Mouse (Mus musculus) embryonic facial prominence, embryonic 13.5 days (tissue): Measurements from ENCODE around the gene Npw. TPM values are rescaled to one million over a fixed set of nuclear protein-coding genes. Genes with fewer than 3 reads are reported as not detected.

Source experiments
- ATAC-seq: fragments of 200-750 bp; cut with Nextera tagmentation; 2 replicates; pipeline ENCODE4 v1.8.0; 2017; ENCODE audit warnings: low read depth; ENCODE audit not compliant: insufficient number of reproducible peaks, insufficient read depth, low FRiP score, low TSS enrichment
- H3K27ac ChIP-seq: fragments of 300-500 bp; sonication (generic); 2 replicates; pipeline ENCODE4 v1.5.1; 2015; ENCODE audit warnings: moderate library complexity, mild to moderate bottlenecking, inconsistent platforms
- H3K27me3 ChIP-seq: fragments of 300-500 bp; sonication (generic); 2 replicates; pipeline ENCODE4 v1.6.1; 2015; ENCODE audit warnings: mild to moderate bottlenecking, inconsistent platforms
- H3K36me3 ChIP-seq: fragments of 300-500 bp; sonication (generic); 2 replicates; pipeline ENCODE4 v1.6.1; 2015; ENCODE audit warnings: mild to moderate bottlenecking, inconsistent platforms
- H3K4me1 ChIP-seq: fragments of 300-500 bp; sonication (generic); 2 replicates; pipeline ENCODE4 v1.6.1; 2015; ENCODE audit warnings: inconsistent platforms
- H3K4me2 ChIP-seq: fragments of 300-500 bp; sonication (generic); 2 replicates; pipeline ENCODE4 v1.6.1; 2015; ENCODE audit warnings: moderate library complexity, mild to moderate bottlenecking, inconsistent platforms
- H3K4me3 ChIP-seq: fragments of 300-500 bp; sonication (generic); 2 replicates; pipeline ENCODE4 v1.5.1; 2015; ENCODE audit warnings: mild to moderate bottlenecking, inconsistent platforms
- H3K9ac ChIP-seq: fragments of 300-500 bp; sonication (generic); 2 replicates; pipeline ENCODE4 v1.6.1; 2015; ENCODE audit warnings: mild to moderate bottlenecking, inconsistent platforms
- H3K9me3 ChIP-seq: fragments of 300-500 bp; sonication (generic); 2 replicates; pipeline ENCODE4 v1.6.1; 2016; ENCODE audit warnings: inconsistent platforms
- WGBS: fragments of 180-500 bp; shearing (Covaris S2); methylation state at CpG from one replicate; pipeline ENCODE4 v1.1.7; 2015; ENCODE audit warnings: mixed read lengths; 5-methylcytosine and 5-hydroxymethylcytosine counted together
- polyA plus RNA-seq: library from polyadenylated mRNA; unstranded; fragments of >200 nt; fragmentation: Nextera tagmentation; extraction: Ambion mirVana; gene quantifications from 2 replicates; pipeline ENCODE4 v1.2.1, GENCODE M21; 2015

Gene Npw
- polyA plus RNA-seq, 1 experiment from 2014 or later: 1.2 TPM

DNA sequence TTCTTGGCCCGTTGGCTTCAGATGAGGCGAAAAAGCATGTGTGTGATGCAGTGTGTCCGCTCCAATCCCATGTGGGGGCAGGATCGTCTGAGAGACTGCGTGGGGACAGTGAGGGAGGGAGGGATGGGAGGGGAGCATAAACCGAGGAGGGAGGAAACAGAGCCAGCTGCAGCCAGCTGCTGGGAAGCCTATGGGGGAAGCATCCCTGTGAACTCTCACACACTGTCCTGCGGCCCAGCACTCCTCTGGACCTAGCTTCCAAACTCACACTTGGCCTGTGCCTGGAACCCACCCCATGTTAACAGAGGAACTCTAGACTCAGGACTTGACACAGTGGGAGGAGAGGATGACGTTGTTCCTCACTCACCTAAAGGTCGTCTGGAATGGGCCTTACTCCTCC lies 19.4 kb downstream of the Npw start:
- peaks cover 50% of the 10 kb centered on the region for H3K36me3 ChIP-seq
- WGBS: 41% methylated on average over 9 of the region's 9 CpGs
- 0 out of 2 replicates have a peak overlapping the region, but pooled peaks have one; percentile 37 for H3K4me2 ChIP-seq
- H3K9ac ChIP-seq: 0 out of 2 replicates have a peak overlapping the region, but pooled peaks have one; percentile 65
- peaks cover 32% of the 10 kb centered on the region for H3K4me1 ChIP-seq
- ATAC-seq: no peak
- H3K4me3 ChIP-seq: no peak overlapping the region
- H3K27me3 ChIP-seq: no peaks in the 10 kb centered on the region
- peak overlapping the region; percentile 95 for H3K27ac ChIP-seq
- no peaks in the 10 kb centered on the region for H3K9me3 ChIP-seq

GRCm38 (mm10) chr17:24638214-24638613 lies 20.0 kb downstream of the Npw start:
- Histone ChIP-seq H3K36me3 (peaks cover 50% of the 10 kb centered on the region), H3K9me3 (no peaks in the 10 kb centered on the region), H3K9ac (no peak overlapping the region), H3K4me2 (no peak overlapping the region), H3K27me3 (no peaks in the 10 kb centered on the region), H3K27ac (peak overlapping the region; percentile 95), H3K4me1 (peaks cover 33% of the 10 kb centered on the region), H3K4me3 (no peak overlapping the region)
- 90% methylated on average over 4 of the region's 4 CpGs for WGBS
- ATAC-seq: no peak

DNA sequence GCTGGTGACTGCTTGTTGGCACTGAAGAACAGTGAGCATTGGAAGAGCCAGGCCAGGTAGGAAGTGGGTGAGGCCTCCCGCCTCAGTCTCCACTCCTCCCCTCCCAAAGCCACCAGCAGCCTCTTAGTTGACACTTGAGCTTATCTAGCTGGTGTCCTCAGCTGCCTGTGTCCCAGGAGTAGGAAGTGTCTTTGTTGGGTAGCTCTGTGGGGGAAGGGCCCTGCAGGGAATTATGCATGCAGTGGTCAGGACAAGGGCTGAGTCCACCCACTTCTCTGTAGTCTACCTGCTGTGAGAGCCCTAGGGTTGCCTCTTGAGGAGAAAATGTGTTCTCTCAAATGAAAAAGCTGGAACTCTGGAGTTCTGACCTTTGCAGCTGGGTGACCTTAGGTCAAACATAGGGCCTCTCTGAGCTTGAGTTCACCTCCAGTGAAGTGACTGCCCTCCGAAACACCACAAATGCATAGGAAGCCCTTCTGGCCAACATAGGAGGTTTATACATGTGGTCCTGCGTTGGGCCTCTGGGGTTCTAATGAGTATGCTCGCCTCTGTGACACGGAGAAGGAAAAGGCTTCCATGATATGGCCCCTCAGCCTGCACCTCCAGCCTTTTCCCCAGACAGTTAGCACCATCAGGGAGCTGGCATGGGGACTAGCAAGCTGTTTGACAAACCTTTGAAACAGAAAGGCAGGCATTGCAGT lies 21.3 kb downstream of the Npw start:
- Histone ChIP-seq H3K36me3 (peaks cover 39% of the 10 kb centered on the region), H3K9ac (0 out of 2 replicates have a peak overlapping the region, but pooled peaks have one; percentile 11)

DNA sequence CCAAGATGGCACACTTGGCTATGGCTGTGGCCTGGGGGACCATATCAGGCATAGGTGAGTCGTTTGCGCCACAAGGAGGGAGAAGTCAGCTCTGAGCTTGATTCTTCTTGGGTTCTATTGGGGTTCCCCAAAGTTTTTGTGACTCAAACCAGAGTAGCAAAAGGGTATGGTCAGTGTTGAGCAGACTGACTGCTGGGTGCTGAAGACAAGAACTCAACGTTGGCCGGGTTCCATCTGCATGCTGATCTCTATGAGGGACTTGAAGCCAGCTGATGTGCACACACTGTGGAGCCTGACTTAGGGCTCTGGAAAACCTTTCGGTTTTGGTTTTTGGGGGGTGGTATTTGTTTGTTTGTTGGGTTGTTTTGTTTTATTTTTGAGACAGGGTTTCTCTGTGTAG lies 22.6 kb downstream of the Npw start:
- Histone ChIP-seq H3K36me3 (peaks cover 33% of the 10 kb centered on the region), H3K27me3 (no peaks in the 10 kb centered on the region), H3K4me2 (no peak overlapping the region), H3K4me1 (peaks cover 44% of the 10 kb centered on the region), H3K4me3 (no peak overlapping the region), H3K9ac (no peak overlapping the region), H3K27ac (no peak overlapping the region), H3K9me3 (no peaks in the 10 kb centered on the region)
- ATAC-seq: no peak
- 92% methylated on average over 5 of the region's 5 CpGs for WGBS

More for the DNA sequence above, 21.3 kb downstream of the Npw start:
- H3K9me3 ChIP-seq: no peaks in the 10 kb centered on the region
- WGBS: 67% methylated on average over 5 of the region's 5 CpGs
- no peak overlapping the region for H3K4me2 ChIP-seq
- peaks cover 40% of the 10 kb centered on the region for H3K4me1 ChIP-seq
- no peaks in the 10 kb centered on the region for H3K27me3 ChIP-seq
- no peak for ATAC-seq
- H3K4me3 ChIP-seq: no peak overlapping the region
- no peak overlapping the region for H3K27ac ChIP-seq

DNA sequence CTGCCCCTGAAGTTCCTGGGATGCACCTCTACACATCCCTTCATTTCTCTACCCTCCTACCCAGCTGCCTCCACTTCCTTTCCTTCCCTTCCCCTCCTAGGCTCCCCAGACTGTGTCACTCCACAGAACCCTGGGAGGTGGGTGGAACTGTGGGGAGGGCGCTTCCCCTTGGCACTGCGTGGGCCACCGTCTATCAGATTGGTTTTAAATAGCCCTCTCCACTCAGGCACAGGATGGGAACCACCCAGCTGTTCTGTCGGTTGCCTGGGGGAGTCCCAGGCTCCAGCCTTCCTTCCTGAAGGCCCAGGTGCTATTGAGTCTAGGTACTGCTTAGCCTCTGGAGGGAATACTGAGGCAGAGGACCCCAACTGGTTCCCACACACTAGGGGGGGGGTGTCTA lies 23.2 kb downstream of the Npw start:
- ATAC-seq: no peak
- H3K4me3 ChIP-seq: no peak overlapping the region

GRCm38 (mm10) chr17:24633831-24634230 lies 24.4 kb downstream of the Npw start:
- Histone ChIP-seq H3K27ac (0 out of 2 replicates have a peak overlapping the region, but pooled peaks have one; percentile 96), H3K4me3 (no peak overlapping the region), H3K4me2 (no peak overlapping the region), H3K27me3 (no peaks in the 10 kb centered on the region), H3K9me3 (no peaks in the 10 kb centered on the region), H3K4me1 (peaks cover 26% of the 10 kb centered on the region), H3K36me3 (peaks cover 44% of the 10 kb centered on the region), H3K9ac (no peak overlapping the region)
- 93% methylated on average over 11 of the region's 11 CpGs for WGBS
- no peak for ATAC-seq

More for the DNA sequence above, 23.2 kb downstream of the Npw start:
- Histone ChIP-seq H3K4me1 (peaks cover 38% of the 10 kb centered on the region), H3K36me3 (peaks cover 33% of the 10 kb centered on the region), H3K9ac (no peak overlapping the region), H3K4me2 (no peak overlapping the region), H3K9me3 (no peaks in the 10 kb centered on the region), H3K27ac (no peak overlapping the region), H3K27me3 (no peaks in the 10 kb centered on the region)
- 80% methylated on average over 4 of the region's 4 CpGs for WGBS

DNA sequence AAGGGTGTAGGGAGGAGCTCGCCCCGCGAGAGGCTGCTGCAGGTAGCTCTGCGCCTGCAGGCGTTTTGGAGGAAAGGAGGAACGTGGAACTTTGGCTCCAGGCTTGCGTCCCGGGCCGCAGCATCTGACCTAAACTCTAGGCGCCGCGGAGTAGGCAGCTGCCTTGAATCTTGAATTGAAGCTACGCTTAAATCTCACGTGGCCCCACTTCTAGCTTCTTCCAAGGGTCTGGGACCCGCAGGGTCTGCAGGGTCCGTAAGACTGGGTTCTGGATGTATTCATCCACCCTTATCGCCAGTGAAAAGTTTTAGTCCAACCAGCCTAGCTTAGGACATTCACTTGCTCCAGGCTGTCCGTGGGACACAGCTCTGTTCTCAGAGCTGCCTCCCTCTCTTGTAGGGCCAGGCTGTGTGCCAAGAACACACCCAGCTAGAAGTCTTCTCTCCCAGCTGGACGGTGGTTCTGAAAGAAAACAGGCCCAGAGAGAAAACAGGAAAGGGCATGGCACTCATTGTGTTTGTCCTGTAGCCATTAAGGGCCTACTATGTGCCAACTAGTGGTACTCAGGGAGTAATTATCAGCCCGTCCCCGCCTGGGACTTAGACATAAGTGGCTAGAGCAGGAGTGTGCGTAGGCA lies 25.3 kb downstream of the Npw start:
- Histone ChIP-seq H3K36me3 (peaks cover 46% of the 10 kb centered on the region), H3K4me3 (peak overlapping the region; percentile 70), H3K9ac (peak overlapping the region; percentile 87), H3K27me3 (no peaks in the 10 kb centered on the region), H3K27ac (peak overlapping the region; percentile 96), H3K4me1 (peaks cover 19% of the 10 kb centered on the region), H3K4me2 (peak overlapping the region; percentile 92), H3K9me3 (no peaks in the 10 kb centered on the region)
- ATAC-seq: peak; percentile 27; the same call in 1 of the 2 replicates
- 11% methylated on average over 22 of the region's 22 CpGs for WGBS

- WGBS: 2% methylated on average over 51 of the region's 51 CpGs
- Histone ChIP-seq H3K4me2 (peak within 1 kb of the TSS; percentile 92), H3K27me3 (no peaks in the 10 kb centered on the region), H3K36me3 (peaks cover 50% of the 10 kb centered on the region), H3K4me3 (peak within 1 kb of the TSS; percentile 70), H3K4me1 (peaks cover 19% of the 10 kb centered on the region), H3K27ac (peak within 1 kb of the TSS; percentile 96), H3K9me3 (no peaks in the 10 kb centered on the region), H3K9ac (peak within 1 kb of the TSS; percentile 87)
- ATAC-seq: peak; percentile 84
Observed at GRCm38 (mm10) chr17:24632167-24632812, 26.0 kb downstream of the Npw start, which contains the start of the genes Tsc2 and Nthl1. Gene Tsc2 (minus strand): TSS chr17:24632630. Gene Nthl1 (plus strand): TSS chr17:24632680.

GRCm38 (mm10) chr17:24630072-24630471 lies 28.2 kb downstream of the Npw start:
- Histone ChIP-seq H3K4me2 (no peak overlapping the region), H3K9me3 (no peaks in the 10 kb centered on the region), H3K4me3 (no peak overlapping the region), H3K27me3 (no peaks in the 10 kb centered on the region), H3K27ac (no peak overlapping the region), H3K36me3 (peaks cover 58% of the 10 kb centered on the region), H3K4me1 (peaks cover 19% of the 10 kb centered on the region), H3K9ac (0 out of 2 replicates have a peak overlapping the region, but pooled peaks have one; percentile 32)
- ATAC-seq: no peak
- WGBS: 83% methylated on average over 14 of the region's 14 CpGs

DNA sequence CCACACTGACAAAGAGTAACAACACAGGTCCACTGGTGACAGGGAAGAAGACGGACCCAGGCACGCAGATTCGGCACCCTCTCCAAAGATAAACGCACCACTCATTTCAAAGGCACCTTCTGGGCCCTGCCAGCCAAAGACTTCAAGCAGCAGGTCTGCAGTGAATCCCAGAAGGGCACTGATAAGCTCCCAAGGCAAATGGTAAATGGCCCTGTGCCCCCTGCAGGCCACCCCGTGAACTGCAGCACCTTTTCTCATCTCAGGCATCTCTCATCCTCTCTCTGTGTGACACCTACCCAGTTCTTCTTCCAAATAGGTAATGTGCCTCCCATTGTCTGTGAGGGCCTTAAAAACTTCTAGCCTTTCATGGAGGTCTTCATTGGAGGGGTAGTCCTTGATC lies 29.6 kb downstream of the Npw start:
- H3K9ac ChIP-seq: no peak overlapping the region
- H3K36me3 ChIP-seq: peaks cover 73% of the 10 kb centered on the region
- H3K4me3 ChIP-seq: no peak overlapping the region
- no peak overlapping the region for H3K4me2 ChIP-seq
- H3K27ac ChIP-seq: no peak overlapping the region
- 50% methylated on average over 5 of the region's 5 CpGs for WGBS
- H3K9me3 ChIP-seq: no peaks in the 10 kb centered on the region
- no peak for ATAC-seq
- H3K4me1 ChIP-seq: peaks cover 16% of the 10 kb centered on the region
- H3K27me3 ChIP-seq: no peaks in the 10 kb centered on the region

DNA sequence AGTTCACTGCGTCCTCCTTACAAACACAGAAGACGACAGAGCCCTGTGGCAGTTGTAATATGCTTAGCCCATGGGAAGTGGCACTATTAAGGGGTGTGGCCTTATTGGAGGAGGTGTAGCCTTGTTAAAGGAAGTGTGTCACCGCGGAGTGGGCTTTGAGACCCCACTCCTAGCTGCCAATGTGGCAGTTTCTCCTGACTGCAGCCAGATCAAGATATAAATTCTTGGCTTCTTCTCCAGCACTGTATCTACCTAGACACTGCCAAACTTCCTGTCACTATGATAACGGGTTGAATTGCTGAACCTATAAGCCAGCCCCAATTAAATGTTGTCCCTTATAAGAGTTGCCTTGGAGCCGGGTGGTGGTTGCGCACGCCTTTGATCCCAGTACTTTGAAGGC lies 32.8 kb downstream of the Npw start:
- no peak overlapping the region for H3K9ac ChIP-seq
- no peak overlapping the region for H3K27ac ChIP-seq
- no peaks in the 10 kb centered on the region for H3K27me3 ChIP-seq
- H3K36me3 ChIP-seq: peaks cover 99% of the 10 kb centered on the region
- no peak overlapping the region for H3K4me3 ChIP-seq
- no peaks in the 10 kb centered on the region for H3K4me1 ChIP-seq
- no peaks in the 10 kb centered on the region for H3K9me3 ChIP-seq
- no peak overlapping the region for H3K4me2 ChIP-seq
- WGBS: 91% methylated on average over 8 of the region's 8 CpGs
- ATAC-seq: no peak
